Mouse (Mus musculus) cerebellum, adult 11 months (tissue): ENCODE results near the gene 4930432K21Rik.

Experiments used
- DNase-seq: peaks from one replicate; pipeline ENCODE4 v3.0.0; 2022

4930432K21Rik gene

DNA sequence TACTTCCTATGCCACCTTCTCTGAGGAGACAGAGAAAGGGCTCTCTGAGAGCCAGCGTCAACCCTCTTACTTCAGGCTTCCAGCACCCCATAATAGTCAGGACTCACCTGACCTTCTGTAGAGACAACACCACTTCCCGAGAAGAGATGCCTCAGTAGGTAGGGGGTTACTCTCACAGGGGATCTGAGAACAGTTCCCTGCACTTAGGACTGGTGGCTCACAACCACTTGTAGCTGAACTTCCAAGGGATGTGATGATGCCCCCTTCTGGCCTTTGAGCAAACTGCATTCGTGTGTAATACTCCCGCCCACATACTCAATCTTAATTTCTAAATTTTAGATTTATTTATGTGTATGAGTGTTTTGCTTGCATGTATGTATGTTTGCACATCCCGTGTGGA is 45.7 kb downstream of the 4930432K21Rik start:
- DNase-seq, result no peak

DNA sequence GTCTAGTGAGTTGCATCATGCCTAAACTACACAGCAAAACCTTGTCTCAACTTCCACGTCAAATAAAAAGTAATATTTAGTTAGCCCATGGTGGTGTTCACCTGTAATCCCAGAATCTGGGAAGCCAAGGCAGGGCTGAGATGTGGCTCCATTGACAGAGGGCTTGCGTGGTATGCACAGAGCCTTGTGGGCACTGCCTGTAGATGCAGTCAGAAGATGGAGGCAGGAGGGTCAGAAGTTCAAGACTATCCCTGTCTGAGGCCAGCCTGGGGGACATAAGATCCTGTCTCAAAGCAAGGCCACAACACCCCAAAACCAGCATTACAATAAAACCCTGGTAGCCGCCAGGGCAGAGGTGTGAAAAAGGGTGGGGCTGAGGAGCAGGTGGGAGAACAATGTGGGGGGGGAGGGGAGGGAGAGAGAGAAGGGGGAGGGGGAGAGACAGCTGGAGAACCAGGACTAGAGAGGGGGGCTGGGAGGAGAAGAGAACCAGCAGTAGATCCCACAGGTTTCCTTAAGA is 46.5 kb downstream of the 4930432K21Rik start:
- DNase-seq, result no peak

DNA sequence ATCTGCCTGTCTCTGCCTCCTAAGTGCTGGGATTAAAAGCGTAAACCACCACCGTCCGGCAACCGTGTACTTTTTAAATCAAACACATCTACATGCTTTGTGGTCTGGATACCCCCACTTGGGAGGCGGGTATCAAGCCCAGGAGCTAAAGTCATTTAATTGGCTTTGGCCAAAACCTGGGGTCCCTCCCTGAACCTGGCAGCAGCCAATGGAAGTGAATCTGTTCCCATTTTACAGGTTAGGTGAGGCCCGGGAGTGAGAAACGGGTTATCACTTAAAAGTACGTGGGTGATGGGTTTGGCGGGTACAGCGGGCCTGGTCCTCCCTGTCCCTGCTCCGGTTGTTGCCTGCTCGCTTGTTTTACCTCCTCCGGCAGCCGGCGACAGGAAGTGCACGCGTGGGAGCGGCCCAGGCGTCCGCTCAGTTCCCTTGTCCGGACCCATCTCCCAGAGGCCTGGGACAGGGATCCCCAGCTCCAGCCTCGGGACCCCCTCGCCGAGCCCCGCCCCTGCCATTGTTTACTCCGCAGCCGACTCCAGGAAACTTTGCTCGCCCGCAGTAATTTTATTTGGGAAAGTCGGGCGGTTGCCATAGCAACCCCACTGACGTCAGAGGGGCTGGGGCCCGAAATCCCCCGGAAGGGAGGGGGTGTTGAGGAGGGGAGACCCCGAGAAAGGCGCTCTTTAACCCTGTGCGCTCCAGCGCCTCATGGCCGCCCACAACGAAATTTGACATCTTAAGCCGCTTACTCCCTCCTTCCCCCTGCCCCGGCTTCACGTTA is 49.5 kb downstream of the 4930432K21Rik start:
- no peak for DNase-seq

DNA sequence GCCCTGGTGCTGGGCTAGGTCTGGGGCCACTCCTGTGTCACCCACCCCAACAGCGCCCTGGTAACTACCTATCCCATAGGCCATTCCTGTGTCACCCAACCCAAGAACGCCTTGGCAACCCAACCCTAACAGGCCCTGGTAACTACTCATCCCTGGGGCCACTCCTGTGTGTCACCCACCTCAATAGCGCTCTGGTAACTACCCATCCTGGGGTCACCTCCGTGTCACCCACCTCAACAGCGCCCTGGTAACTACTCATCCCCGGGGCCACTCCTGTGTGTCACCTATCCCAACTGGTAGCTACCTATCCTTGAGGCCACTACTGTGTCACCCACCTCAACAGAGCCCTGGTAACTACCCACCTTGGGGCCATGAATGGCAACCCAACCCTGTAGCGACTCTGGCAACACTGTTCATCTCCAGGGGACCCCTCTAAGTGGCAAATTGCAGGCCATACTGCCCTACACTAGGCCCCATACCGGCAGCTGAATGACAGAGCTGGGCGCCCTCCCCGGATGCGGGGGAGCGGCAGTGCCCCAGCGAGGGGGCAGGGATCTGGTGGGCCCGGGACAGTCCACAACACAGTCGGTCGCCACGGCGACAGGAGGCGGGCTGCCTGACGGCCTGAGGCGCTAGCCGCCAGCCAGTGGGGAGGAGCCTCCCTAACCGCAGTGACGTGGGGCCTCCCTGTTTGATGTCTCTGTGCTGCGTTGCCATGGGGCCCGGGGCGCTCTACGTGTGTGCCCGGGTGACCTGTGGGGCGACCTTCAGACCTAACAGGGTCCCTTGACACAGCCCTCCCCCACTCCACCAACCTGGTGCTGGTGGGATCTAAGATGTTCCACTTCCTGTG is 50.3 kb downstream of the 4930432K21Rik start:
- DNase-seq, result no peak

DNA sequence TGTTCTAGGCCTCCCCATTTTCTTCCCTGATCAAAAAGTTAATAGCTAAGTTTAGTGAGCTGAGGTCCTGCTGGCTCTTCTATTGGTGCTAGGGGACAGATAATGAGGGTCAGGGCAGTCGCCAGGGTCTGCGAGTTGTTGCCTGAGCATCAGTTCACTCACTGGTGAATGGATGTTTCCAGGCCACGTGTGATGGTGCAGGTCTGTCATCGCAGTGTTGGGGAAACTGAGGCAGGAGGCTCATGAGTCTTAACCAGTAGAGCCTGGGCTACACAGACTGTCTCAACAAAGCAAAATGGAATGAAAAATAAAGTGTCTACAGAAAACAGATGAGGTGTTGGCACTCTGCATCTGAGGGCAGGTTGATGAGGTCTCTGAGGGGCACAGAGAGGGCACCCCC is 51.0 kb downstream of the 4930432K21Rik start:
- DNase-seq, result no peak

DNA sequence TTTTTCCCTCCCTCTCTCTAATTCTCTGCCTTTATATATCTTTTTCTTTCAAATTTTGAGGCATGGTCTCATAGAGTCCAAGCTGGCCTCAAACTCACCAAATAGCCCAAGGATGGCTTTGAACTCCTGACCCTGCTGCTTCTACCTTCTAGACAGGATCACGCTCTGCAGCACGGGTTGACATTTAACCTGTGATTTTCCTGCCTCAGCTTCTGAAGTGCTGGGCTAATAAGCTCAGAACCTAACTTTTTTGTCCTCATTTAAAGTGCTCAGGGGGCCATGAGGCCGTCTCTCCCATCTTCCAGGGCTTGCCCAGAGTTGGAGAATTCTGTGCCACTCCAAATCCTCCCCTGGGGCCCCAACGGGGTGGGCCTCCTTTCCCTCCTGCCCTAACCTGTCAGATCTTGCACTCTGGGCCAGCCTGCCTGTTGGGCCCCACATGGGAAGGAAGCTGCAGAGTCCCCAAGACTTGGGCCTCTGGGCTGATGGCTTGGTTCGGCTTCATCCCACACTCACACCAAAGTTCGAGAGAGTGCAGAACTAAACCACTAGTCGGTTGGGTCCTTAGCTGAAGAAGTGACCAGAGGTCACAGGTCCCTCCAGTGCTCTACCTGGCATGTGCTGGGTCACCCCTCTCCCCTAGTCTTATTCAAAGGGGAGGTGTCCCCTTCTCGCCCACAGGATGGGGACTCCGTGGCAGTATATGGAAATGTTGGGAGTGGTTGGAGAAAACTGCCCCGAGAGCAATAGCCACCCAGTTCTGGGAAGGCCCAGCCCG is 51.7 kb downstream of the 4930432K21Rik start:
- no peak for DNase-seq

DNA sequence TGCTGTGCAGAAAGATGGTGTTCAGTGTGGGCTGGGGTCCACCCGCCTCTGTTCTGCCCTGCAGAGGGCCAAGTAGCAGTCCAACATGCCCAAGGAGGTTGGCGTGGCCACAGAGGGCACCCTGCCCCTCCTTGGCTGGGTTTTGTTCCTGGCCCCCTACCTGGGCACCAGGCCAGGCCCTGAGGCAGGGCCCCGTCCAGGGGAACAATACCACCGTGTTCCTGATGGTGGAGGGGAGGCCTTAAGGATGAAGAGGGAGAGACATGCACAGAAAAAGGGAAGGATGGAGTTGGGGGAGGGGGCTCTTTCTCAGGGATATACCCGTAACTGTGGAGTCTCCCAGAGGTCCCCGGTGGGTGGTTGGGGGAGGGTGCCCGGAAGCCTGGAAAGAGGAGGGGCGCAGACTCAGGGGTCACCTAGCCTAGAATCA is 52.3 kb downstream of the 4930432K21Rik start:
- no peak for DNase-seq

DNA sequence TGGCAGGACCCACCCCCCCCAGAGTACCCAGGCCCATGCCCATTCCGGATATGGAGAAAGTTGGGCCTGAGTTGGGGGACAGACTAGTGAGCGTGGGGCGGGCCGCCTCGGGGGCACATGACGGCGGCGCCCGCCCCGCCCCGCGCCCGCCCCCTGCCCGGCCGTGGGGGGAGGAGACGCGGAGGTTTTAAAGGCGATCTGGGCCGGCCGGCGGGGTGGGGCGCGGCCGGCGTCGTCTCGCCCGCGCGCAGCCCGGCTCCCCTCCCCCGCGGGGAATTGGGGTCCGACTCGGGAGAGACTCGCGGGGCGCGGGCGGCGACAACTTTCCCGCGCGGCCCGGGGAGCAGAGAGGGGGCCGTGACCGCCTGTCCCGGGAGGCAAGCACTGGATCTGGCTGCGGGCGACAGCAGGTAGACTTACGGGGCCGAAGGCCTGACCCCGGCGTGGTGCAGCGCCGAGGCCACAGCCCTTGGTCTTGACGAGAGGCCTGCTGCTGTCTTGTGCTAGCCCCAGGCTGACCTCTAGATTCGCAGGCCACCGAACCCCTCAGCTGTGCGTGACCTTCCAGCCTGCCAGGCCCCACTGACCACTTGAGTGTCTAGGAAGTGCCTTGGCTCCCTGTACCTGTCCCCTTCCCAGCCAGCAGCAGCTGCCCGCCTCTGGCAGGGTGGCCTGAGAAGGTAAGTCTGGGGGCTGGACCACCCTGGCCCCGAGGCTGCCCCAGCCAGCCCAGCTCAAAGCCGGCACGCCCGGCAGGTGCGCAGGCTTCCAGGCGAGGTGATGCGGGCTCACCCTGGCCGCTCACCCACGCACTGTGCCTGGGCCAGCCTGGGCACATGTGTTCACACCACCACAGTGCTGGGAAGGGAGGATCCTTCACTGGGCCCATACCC is 53.1 kb downstream of the 4930432K21Rik start:
- DNase-seq, result no peak

DNA sequence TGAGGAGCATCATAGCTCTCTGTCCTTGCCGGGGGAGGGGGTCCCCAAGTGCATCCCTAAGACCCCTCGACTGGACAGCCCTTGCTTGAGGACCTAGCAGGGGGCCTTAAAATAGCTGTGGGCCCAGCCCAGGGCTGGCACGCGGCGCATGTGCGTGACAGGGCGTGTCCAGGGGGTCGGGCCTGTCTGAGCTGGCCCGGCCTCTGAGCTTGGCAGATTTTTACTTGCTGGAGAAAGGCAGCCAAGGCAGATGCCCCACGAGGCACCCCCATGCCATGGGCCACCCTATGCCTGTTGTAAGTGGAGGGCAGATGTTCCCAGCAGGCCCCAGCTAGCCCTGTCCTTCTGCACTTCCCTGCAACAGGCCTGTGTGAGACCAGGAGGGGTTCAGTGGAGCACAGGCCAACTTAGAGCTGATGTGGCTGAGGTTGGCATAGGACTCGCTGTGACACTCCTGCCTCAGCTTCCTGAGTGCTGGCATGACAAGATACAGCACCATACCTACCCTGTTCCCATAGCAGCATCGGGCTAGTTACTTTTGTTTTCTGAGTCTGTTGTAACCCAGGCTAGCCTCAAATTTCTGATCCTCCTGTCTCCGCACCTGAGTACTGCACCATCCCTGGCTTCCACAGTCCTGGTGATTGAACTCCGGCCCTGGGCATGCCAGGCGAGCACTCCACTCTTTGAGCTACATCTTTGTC is 53.9 kb downstream of the 4930432K21Rik start:
- no peak for DNase-seq

DNA sequence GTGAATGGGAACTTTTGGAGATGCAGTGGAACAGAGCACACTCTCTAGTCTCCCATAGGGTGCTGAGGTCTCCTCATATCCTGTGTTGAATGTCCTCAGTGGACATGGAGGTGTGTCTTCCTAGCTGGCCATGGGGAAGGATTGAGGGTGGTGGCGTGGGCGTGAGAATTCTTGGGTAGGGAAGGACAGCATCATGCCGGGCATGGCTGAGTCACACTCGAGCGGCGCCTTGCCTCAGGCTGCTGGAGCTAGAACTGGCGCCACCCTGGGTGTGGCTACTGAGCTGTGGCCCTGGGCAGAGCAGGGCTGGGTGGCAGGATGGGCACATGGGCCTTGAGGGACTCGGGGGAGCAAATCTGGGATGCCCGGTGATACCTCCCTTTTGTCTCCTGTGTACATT is 54.6 kb downstream of the 4930432K21Rik start:
- no peak for DNase-seq

DNA sequence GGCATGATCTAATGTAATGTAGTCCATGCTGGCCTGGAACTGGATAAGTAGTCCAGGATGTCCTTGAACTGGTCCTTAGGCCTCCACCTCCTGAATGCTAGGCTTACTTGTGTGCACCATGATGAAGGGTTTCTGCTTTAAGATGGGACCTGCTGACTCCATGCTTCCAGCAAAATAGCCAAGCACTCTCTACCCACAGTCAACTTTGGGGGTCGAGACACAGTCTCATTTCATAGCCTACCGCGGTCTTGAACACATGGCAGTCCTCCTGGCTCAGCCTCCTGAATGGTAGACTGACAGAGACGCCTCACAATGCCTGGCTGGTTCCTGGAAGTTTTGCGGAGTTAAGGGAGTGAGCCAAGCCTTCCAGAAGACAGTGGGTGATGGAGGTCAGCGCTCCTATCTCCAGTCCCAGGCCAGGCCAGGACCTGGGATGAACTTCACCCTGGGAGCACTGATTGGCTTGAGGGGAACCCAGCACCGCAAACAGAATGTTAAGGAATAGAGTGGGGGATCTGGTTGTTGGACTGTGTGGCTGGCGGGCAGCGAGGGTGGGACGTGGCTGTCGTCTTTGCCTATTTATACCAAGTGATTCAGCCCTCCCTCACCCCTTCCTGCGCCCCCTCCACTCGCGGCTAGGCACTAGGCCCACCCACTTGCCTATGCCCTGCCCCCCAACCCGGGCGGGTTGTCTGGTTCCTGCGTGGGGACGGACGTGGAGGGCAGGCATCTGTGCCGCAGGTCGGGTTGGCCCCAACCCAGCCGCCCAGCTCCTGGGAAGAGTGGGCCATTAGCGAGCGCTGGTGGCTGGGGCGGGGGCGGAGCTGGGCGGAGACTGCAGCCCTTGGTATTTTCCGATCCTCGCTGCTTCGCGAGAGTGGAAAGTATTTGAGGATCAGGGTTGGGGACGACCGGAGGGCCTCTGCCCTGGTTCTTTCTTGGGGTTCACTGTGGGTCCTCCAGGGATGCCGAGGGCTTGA is 55.4 kb downstream of the 4930432K21Rik start:
- no peak for DNase-seq

DNA sequence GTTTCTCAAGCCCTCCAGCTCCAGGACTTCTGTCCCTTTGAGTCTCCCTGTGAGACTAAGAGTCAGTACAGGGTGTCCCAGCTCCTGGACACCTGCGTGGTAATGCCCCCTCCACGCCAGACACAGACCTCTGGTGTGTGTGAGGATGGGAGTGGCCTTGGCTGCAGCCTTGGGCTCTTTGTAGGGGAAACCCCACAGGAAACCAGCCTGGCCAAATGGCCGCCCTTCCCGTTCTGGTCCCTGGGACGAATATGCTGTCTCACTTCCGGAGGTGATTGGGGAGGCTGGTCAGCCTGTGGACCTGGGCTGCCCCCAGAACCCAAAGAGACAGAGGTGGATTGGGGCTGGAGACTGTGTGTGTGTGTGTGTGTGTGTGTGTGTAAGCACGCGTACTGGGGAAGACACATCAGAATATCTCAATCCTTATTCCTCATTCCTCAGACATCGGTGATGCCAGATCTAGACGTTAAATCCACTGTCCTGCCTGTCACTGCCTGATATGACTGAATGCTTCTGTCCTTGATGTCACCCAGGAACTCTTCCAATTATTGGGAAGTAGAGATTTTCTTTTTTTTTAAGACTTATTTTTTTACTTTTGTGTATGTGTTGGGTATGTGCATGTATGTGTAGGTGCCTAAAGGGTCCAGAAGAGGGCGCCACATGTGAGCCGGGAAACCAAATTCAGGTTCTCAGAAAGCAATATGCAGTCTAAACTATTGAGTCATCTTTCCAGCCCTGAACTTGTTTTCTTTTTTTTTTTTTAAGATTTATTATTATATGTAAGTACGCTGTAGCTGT is 56.3 kb downstream of the 4930432K21Rik start:
- no peak for DNase-seq

DNA sequence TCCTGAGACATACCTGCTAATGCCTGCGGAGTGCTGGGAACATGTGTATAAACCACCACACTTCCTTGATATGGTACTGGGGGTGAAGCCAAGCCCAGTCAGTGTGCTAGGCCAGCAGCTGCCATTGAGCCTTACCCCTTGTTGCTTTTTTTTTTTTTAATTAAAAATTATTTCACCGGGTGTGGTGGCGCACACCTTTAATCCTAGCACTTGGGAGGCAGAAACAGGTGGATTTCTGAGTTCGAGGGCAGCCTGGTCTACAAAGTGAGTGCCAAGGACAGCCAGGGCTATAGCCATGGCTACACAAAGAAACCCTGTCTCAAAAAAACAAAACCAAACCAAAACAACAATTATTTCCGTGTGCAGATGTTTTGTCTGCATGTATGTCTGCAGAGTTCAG is 57.2 kb downstream of the 4930432K21Rik start:
- no peak for DNase-seq

DNA sequence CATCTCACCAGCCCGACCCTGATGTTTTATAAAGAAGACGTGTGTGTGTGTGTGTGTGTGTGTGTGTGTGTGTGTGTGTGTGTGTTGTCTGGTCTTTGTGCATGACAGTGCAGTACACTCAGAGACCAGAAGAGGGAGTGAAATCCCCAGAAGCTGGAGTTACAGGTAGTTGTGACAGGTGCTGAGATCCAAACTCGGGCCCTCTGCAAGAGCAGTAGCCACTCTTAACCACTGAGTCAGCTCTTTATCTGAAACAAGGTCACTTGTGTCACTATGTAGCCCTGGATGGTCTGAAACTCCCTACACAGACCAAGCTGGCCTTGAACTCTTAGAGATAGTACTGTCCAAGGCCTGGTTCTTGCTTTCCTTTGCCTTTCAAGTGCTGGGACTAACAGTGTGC is 58.8 kb downstream of the 4930432K21Rik start:
- DNase-seq, result no peak

DNA sequence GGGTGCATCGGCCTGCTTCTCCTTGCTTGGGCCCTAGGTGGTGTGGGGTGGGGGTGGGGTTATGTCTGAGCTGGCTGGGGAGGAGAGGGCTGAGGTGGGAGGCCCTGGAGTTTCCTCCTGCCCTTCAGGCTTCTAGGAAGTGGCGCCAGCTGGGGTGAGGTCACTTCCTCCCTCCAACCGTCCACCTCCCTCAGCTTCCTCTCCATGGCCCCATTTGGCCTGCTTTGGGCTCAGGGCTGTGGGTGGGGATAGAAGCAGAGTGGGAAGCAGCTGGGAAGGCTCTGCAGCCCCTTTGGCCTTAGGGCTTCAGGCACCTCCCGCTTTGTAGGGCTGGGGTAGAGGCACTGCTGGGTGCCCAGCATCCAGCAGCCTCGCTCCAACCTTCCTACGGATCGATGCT is 60.0 kb downstream of the 4930432K21Rik start:
- no peak for DNase-seq

DNA sequence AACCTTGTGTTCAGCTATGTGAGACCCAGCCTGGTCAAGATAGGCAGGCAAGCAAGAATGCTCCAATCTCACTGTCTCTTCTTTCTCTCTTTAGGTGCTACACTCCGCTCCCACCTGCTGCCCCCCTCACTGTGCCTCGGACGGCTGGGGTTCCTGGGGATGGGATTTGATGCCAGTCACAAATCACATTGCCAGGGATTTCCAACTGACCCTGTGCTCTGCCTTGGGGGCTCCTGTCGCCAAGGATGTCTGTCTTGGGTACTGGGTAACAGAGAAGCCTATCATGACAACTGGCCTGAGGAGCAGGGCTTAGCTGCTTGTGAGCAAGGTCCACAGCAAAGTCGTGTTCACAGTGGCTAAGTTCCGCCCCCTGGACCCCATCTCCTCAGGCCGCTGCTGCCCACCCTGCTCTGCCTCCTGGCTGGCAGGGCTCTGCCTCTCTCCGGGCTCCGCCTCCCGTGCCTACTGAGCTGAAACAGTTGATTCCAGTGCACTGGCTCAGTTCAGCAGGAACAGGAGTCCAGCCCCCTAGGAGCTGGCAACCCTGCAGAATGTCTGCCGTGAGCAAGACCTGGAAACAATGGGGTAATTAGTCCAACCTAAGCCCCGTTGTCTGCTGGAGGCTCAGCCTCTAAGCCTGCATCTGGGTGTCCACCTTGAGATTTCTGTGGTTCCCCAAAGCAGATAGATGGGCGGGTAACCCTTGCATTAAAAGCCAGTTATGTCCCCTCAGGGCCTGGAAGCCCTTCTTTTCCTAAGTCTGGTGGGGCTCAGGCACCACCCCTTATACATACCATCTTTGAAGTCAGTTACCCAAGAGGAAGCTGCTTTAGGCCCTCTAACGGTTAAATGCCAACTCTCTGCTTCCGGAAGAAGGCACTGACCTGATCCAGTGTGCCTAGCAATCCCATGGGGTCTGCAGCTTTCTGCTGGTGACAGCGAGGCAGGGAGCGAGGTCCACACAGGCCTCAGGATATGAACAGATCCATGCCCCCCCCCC is 60.9 kb downstream of the 4930432K21Rik start:
- DNase-seq, result no peak

DNA sequence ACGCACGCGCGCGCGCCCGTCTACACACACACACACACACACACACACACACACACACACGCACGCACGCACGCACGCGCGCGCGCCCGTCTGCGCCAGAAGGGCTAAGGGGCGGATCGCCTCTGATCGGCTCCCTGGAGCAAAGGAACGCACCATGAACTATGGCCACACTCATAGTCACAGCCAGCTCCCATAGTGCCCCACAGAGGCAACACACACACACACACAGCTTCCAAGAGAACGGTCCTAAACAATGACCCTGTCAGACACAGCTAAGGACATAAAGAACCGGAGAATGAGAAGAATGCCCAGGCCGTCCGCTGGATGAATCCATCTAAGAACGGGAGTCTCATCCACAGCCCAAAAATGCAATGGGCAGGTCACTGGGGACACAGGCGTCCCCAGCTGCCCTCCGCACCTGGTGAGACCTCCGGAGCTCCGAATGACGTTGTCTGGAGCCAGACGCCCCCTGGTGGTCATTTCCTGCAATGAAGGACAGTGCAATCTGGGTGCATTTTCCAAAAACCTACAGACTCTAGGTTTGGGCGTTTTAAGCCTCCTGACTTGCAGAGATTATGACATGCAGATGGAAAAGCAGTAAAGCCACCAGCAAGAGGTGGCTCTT is 62.5 kb downstream of the 4930432K21Rik start:
- peak; percentile 78 for DNase-seq
